Mouse (Mus musculus): ENCODE measurements around the gene Necab2.

Necab2 gene

GRCm38 (mm10) chr8:119446211-119446989, at the start of gene Necab2:
Gene Necab2, plus strand, starts transcription at chr8:119446719.
- peak; percentile 95 for DNase-seq (ENCODE audit: extremely low spot score)

- no peak for DNase-seq (ENCODE audit: extremely low spot score)
Observed at GRCm38 (mm10) chr8:119398558-119398957, 48.0 kb upstream of the Necab2 start.

GRCm38 (mm10) chr8:119399255-119399654, 47.3 kb upstream of the Necab2 start:
- DNase-seq (ENCODE audit: extremely low spot score) = no peak

- DNase-seq (ENCODE audit: extremely low spot score) = no peak
Observed at GRCm38 (mm10) chr8:119400122-119400671, 46.3 kb upstream of the Necab2 start.

- DNase-seq (ENCODE audit: extremely low spot score) = no peak
Observed at GRCm38 (mm10) chr8:119400904-119401303, 45.6 kb upstream of the Necab2 start.

- DNase-seq (ENCODE audit: extremely low spot score) = no peak
Observed at GRCm38 (mm10) chr8:119403912-119404311, 42.6 kb upstream of the Necab2 start.

- DNase-seq (ENCODE audit: extremely low spot score) = no peak
Observed at GRCm38 (mm10) chr8:119404648-119405047, 41.9 kb upstream of the Necab2 start.

GRCm38 (mm10) chr8:119408311-119408710, 38.2 kb upstream of the Necab2 start:
- no peak for DNase-seq (ENCODE audit: extremely low spot score)

GRCm38 (mm10) chr8:119412037-119412734, 34.3 kb upstream of the Necab2 start:
- no peak for DNase-seq (ENCODE audit: extremely low spot score)

- peak; percentile 78 for DNase-seq (ENCODE audit: extremely low spot score)
Observed at GRCm38 (mm10) chr8:119412735-119413498, 33.6 kb upstream of the Necab2 start.

- DNase-seq (ENCODE audit: extremely low spot score) = no peak
Observed at GRCm38 (mm10) chr8:119413605-119414004, 32.9 kb upstream of the Necab2 start.

- no peak for DNase-seq (ENCODE audit: extremely low spot score)
Observed at GRCm38 (mm10) chr8:119420318-119420717, 26.2 kb upstream of the Necab2 start.

GRCm38 (mm10) chr8:119421603-119422122, 24.9 kb upstream of the Necab2 start:
- no peak for DNase-seq (ENCODE audit: extremely low spot score)

GRCm38 (mm10) chr8:119422123-119422711, 24.3 kb upstream of the Necab2 start:
- no peak for DNase-seq (ENCODE audit: extremely low spot score)

GRCm38 (mm10) chr8:119423631-119424141, 22.8 kb upstream of the Necab2 start:
- DNase-seq (ENCODE audit: extremely low spot score) = no peak

- no peak for DNase-seq (ENCODE audit: extremely low spot score)
Observed at GRCm38 (mm10) chr8:119424199-119424733, 22.3 kb upstream of the Necab2 start.

GRCm38 (mm10) chr8:119424740-119425139, 21.8 kb upstream of the Necab2 start:
- no peak for DNase-seq (ENCODE audit: extremely low spot score)

- no peak for DNase-seq (ENCODE audit: extremely low spot score)
Observed at GRCm38 (mm10) chr8:119425533-119425932, 21.0 kb upstream of the Necab2 start.

- DNase-seq (ENCODE audit: extremely low spot score) = no peak
Observed at GRCm38 (mm10) chr8:119426069-119426735, 20.3 kb upstream of the Necab2 start.

- no peak for DNase-seq (ENCODE audit: extremely low spot score)
Observed at GRCm38 (mm10) chr8:119427634-119428349, 18.7 kb upstream of the Necab2 start.

Data from embryo, embryonic 9.5 days (tissue).